Mouse (Mus musculus) stomach, embryonic 14.5 days (tissue): ENCODE measurements at regions not wholly inside any gene's neighbourhood (a gene's known extent, or its start where the extent isn't known, plus 50 kb on each side); places are given as distances from the start of the nearest gene placed in this dataset.

Experiments used
- ATAC-seq: fragments of 200-750 bp; cut with Nextera tagmentation; 2 replicates; pipeline ENCODE4 v1.8.0; 2017; ENCODE audit warnings: low read depth, moderate TSS enrichment; ENCODE audit not compliant: insufficient number of reproducible peaks, insufficient read depth, low FRiP score
- H3K27ac ChIP-seq: fragments of 300-500 bp; sonication (generic); 2 replicates; pipeline ENCODE4 v1.5.1; 2014; ENCODE audit warnings: mild to moderate bottlenecking, low read length, moderate library complexity, mixed read lengths
- H3K27me3 ChIP-seq: fragments of 300-500 bp; sonication (generic); 2 replicates; pipeline ENCODE4 v1.6.1; 2014; ENCODE audit warnings: low read length, control low read depth, mixed read lengths; ENCODE audit not compliant: control insufficient read depth, insufficient read depth
- H3K36me3 ChIP-seq: fragments of 300-500 bp; sonication (generic); 2 replicates; pipeline ENCODE4 v1.6.1; 2014; ENCODE audit warnings: mild to moderate bottlenecking, control low read depth, low read length, moderate library complexity, mixed read lengths; ENCODE audit not compliant: control insufficient read depth, insufficient read depth
- H3K4me1 ChIP-seq: fragments of 300-500 bp; sonication (generic); 2 replicates; pipeline ENCODE4 v1.6.1; 2014; ENCODE audit warnings: low read length, control low read depth, mixed read lengths; ENCODE audit not compliant: control insufficient read depth, insufficient read depth
- H3K4me2 ChIP-seq: fragments of 300-500 bp; sonication (generic); replicated peaks from 2 replicates; pipeline ENCODE4 v1.6.1; 2014; ENCODE audit warnings: low read depth, low read length, control low read depth
- H3K4me3 ChIP-seq: fragments of 300-500 bp; sonication (generic); 2 replicates; pipeline ENCODE4 v1.5.1; 2014; ENCODE audit warnings: low read depth, low read length, control low read depth
- H3K9ac ChIP-seq: fragments of 300-500 bp; sonication (generic); replicated peaks from 2 replicates; pipeline ENCODE4 v1.6.1; 2014; ENCODE audit warnings: low read depth, mild to moderate bottlenecking, control low read depth, low read length, moderate library complexity, mixed read lengths
- H3K9me3 ChIP-seq: fragments of 300-500 bp; sonication (generic); 2 replicates; pipeline ENCODE4 v1.6.1; 2016; ENCODE audit warnings: low read depth, low read length, control low read depth; ENCODE audit not compliant: control insufficient read depth
- WGBS: fragments of 180-500 bp; shearing (Covaris S2); extraction: QIAGEN DNeasy Blood & Tissue Kit; methylation state at CpG from one replicate; pipeline ENCODE4 v1.1.7; 2014; 5-methylcytosine and 5-hydroxymethylcytosine counted together

- H3K9me3 ChIP-seq = no peaks in the 10 kb centered on the region
- H3K9ac ChIP-seq = no peak overlapping the region
- H3K27ac ChIP-seq = no peak overlapping the region
- H3K4me1 ChIP-seq = peaks cover 11% of the 10 kb centered on the region; the same call in 1 of the 2 replicates
- H3K27me3 ChIP-seq = no peaks in the 10 kb centered on the region
- H3K4me3 ChIP-seq = no peak overlapping the region
- no peaks in the 10 kb centered on the region for H3K36me3 ChIP-seq
- no peak overlapping the region for H3K4me2 ChIP-seq
- no peak for ATAC-seq
- WGBS = 7% methylated on average over 1 of the region's 1 CpGs
These were observed 80.3 kb upstream of the Zfp648 start for GRCm38 (mm10) chr1:154120693-154121092.

DNA sequence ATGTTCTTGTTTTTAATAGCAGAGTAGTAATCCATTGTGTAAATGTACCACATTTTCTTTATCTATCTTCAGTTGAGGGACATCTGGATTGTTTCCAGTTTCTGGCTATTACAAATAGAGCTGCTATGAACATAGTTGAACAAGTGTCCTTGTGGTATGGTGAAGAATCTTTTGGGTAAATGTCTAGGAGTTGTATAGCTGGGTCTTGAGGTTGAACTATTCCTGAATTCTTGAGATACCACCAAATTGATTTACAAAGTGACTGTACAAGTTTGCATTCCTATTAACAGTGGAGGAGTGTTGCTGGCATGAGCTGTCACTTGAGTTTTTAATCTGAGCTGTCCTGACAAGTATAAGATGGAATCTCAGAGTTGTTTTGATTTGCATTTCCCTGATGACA, 76.0 kb upstream of the Zfp648 start:
- Histone ChIP-seq H3K9me3 (no peaks in the 10 kb centered on the region), H3K27ac (no peak overlapping the region), H3K36me3 (no peaks in the 10 kb centered on the region), H3K9ac (no peak overlapping the region), H3K27me3 (no peaks in the 10 kb centered on the region), H3K4me2 (no peak overlapping the region), H3K4me3 (no peak overlapping the region), H3K4me1 (peaks cover 5% of the 10 kb centered on the region; the same call in 1 of the 2 replicates)
- ATAC-seq = no peak

DNA sequence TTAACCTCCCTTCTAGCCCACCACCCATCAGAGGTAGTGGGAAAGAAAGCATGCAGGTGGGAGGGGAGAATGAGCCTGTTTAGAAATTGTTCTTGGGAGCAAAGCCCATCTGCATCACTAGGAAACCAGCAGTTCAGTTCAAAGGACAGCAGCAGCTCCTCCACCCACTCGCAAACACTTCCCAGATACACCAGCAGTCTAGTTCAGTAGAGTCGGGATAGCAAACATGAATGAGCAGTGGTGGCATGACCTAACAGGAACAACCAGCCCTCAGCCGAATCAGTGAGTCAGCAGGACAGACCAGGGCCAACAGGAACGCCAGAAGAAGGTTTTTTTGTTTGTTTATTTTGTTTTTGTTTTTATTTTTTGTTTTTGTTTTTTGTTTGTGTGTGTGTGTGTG, 74.5 kb upstream of the Zfp648 start:
- no peak for ATAC-seq
- Histone ChIP-seq H3K4me3 (no peak overlapping the region), H3K27ac (no peak overlapping the region), H3K4me2 (no peak overlapping the region), H3K36me3 (no peaks in the 10 kb centered on the region), H3K9ac (no peak overlapping the region), H3K4me1 (no peaks in the 10 kb centered on the region), H3K27me3 (no peaks in the 10 kb centered on the region), H3K9me3 (no peaks in the 10 kb centered on the region)
- WGBS = 63% methylated on average over 4 of the region's 4 CpGs

GRCm38 (mm10) chr1:154139488-154139887, 61.5 kb upstream of the Zfp648 start:
- no peak overlapping the region for H3K4me3 ChIP-seq
- H3K9me3 ChIP-seq = no peaks in the 10 kb centered on the region
- H3K9ac ChIP-seq = no peak overlapping the region
- ATAC-seq = no peak
- H3K4me1 ChIP-seq = no peaks in the 10 kb centered on the region
- H3K36me3 ChIP-seq = no peaks in the 10 kb centered on the region
- H3K27ac ChIP-seq = no peak overlapping the region
- H3K27me3 ChIP-seq = no peaks in the 10 kb centered on the region
- 84% methylated on average over 4 of the region's 4 CpGs for WGBS
- H3K4me2 ChIP-seq = no peak overlapping the region

- Histone ChIP-seq H3K36me3 (no peaks in the 10 kb centered on the region), H3K27ac (no peak overlapping the region), H3K4me2 (no peak overlapping the region), H3K27me3 (no peaks in the 10 kb centered on the region), H3K4me3 (no peak overlapping the region), H3K9me3 (no peaks in the 10 kb centered on the region), H3K9ac (no peak overlapping the region), H3K4me1 (no peaks in the 10 kb centered on the region)
- 33% methylated on average over 1 of the region's 1 CpGs for WGBS
- ATAC-seq = no peak
These were observed 57.3 kb upstream of the Zfp648 start for GRCm38 (mm10) chr1:154143691-154144090.

- 68% methylated on average over 3 of the region's 3 CpGs for whole genome bisulfite sequencing
These were observed 53.9 kb upstream of the Zfp648 start for GRCm38 (mm10) chr1:154147001-154147571.

GRCm38 (mm10) chr1:154148948-154149347, 52.0 kb upstream of the Zfp648 start:
- Histone ChIP-seq H3K27me3 (no peaks in the 10 kb centered on the region), H3K36me3 (no peaks in the 10 kb centered on the region), H3K27ac (no peak overlapping the region), H3K9me3 (no peaks in the 10 kb centered on the region), H3K4me3 (no peak overlapping the region), H3K4me1 (peaks cover 10% of the 10 kb centered on the region), H3K9ac (no peak overlapping the region), H3K4me2 (no peak overlapping the region)
- WGBS = 61% methylated on average over 10 of the region's 10 CpGs
- 0 out of 2 replicates have a peak, but pooled peaks have one; percentile 20 for ATAC-seq

More at GRCm38 (mm10) chr1:154147001-154147571, 53.9 kb upstream of the Zfp648 start:
- peaks cover 10% of the 10 kb centered on the region for H3K4me1 ChIP-seq
- H3K9me3 ChIP-seq = no peaks in the 10 kb centered on the region
- no peaks in the 10 kb centered on the region for H3K27me3 ChIP-seq
- H3K4me2 ChIP-seq = no peak overlapping the region
- no peaks in the 10 kb centered on the region for H3K36me3 ChIP-seq
- no peak for ATAC-seq
- no peak overlapping the region for H3K4me3 ChIP-seq
- no peak overlapping the region for H3K27ac ChIP-seq
- no peak overlapping the region for H3K9ac ChIP-seq

DNA sequence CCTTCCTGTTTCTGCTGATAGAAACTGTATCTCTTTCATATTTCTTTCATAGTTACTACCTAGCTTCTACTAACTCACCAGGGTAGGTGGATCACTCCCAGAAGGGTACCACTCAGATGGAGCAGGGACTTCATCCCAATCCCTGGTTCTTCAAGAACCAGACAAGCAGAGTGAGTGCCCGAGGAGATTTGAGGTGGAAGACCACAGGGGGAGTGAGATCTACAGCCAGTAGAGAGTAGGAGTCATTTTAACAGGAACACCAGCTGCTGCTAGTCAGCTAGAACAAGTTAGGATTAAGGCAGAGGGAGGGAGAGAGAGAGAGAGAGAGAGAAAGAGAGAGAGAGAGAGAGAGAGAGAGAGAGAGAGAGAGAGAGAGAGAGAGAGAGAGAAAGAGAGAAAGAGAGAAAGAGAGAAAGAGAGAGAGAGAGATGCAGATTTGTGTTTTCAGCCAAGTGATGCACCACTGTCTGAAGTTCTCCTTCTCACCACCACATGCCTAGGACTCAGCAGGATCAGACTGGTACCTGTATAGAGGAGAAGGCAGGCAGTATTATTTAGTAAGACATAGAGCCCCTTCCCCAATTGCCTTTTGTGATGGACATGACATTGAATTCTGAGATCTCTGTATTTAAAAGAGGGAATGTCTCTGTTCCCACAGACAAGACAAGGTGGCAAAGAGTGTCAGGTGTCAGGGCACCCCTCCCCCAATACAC, 51.4 kb upstream of the Zfp648 start:
- Histone ChIP-seq H3K4me3 (no peak overlapping the region), H3K27ac (no peak overlapping the region), H3K36me3 (no peaks in the 10 kb centered on the region), H3K4me1 (peaks cover 10% of the 10 kb centered on the region), H3K9me3 (no peaks in the 10 kb centered on the region), H3K27me3 (no peaks in the 10 kb centered on the region), H3K9ac (no peak overlapping the region), H3K4me2 (no peak overlapping the region)
- no peak for ATAC-seq
- 65% methylated on average over 1 of the region's 1 CpGs for WGBS
